Mouse (Mus musculus): Measurements from ENCODE around the gene Fam78a.

- TF ChIP-seq EP300 (IDR thresholded peaks at IDR 0.05; ENCODE audit: low read depth) (no peak), CTCF (IDR thresholded peaks at IDR 0.05; ENCODE audit: low read depth) (no peak)
Observed at GRCm38 (mm10) chr2:32008716-32009115, 75.9 kb downstream of the Fam78a start.

All from liver, embryonic 14.5 days (tissue).